Mouse (Mus musculus) brain, adult 2 months (tissue): ENCODE results near the gene Rpl3.
A peak's percentile ranks its signal among the peaks of the same experiment; 100 is the strongest.

Experiments
- DNase-seq: peaks from one replicate; pipeline ENCODE4 v3.0.0; 2011; ENCODE audit warnings: low read depth, low spot score

The Rpl3 gene

DNA sequence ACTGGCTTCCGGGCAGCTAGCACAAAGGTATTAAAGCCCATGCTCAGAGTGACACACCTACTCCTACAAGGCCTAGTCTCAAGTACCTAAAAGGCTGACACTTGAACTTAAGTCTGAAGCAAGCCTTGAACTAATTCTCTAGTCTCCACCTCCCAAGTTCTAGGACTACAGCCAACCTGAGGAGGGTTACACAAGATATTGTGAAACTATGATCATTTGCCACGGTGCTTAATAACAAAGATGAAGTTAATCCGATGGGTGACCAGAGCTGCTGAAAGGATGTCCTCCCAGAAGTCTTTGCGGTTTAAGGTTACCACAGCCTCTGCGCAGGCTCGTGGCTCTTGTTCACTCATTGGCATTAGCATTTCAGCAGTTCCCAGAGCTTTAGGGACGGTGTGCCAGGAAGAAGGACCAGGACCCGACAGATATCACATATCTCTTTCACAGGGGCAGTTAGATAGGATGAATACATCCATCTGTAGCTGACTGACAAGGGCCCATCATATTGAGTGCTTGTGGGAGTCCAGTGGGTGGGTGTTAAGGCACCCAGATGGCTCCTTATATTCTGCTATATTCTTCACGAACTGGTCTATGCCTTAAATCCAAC lies 4.2 kb downstream of the Rpl3 start:
- no peak for DNase-seq

DNA sequence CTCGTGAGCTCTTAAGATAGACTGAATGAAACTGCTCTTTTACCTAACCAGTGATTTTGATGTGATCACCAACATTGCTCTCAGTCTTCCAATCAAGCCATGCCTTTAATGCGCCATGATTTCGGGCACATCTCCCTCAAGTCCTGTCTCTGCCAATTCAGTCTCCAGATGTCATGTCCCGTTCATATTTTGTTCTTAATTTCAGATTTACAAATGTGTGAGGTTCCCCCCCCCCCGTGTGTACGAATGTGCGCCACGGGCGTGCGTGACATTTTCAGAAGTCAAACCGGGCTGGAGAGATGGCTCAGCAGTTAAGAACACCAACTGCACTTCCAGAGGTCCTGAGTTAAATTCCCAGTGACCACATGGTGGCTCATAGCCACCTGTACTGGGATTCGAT lies 7.9 kb downstream of the Rpl3 start:
- DNase-seq = peak; percentile 71

DNA sequence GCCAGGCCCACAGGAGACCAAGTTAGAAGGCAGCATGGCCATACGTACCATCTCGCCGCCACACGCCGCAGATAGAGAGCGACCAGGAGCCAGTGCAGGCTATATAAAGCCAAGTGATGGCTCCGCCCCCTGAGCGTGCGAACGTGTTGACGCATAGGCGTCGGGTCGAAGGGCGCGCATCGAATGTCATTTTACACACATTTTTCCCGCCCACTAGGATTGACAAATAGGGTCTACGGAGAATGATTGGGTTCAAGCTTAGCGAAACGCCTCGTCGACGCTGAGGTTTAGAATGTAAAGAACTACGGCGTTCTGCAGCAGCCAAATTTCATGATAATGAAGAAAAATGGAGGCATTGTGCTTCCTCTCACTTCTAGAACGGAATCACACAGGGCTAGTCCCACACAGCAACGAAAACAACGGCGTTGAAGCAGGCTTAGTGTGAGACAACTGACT lies 8.4 kb downstream of the Rpl3 start:
- DNase-seq = peak; percentile 100

DNA sequence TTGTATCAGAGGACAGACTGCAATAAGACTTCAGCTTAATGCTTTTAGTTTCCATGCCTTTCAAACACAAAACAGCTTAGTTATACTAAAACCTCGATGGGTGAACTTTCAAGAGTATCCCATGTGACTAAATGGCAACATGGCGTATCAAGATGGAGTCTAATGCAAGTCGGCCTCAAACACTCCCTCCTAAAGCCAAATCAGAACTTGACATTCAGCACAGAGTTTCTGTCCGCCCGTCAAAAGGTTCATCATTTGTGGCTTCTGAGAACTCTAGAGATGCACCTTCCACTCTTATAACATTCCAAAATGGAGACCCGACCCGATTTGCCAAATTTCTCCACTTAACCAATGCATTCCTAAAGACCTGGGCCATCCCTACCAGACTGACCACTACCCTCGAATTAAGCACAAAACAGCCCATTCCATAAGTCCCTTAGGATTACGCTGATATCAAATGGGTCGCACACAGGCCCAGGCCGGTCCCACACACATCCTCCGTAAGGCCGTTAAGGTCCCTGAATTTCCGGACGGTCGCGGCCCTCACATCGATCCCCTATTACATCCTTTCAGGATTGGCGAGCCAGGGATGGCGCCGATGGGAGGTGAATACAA lies 8.9 kb downstream of the Rpl3 start:
- peak; percentile 47 for DNase-seq

DNA sequence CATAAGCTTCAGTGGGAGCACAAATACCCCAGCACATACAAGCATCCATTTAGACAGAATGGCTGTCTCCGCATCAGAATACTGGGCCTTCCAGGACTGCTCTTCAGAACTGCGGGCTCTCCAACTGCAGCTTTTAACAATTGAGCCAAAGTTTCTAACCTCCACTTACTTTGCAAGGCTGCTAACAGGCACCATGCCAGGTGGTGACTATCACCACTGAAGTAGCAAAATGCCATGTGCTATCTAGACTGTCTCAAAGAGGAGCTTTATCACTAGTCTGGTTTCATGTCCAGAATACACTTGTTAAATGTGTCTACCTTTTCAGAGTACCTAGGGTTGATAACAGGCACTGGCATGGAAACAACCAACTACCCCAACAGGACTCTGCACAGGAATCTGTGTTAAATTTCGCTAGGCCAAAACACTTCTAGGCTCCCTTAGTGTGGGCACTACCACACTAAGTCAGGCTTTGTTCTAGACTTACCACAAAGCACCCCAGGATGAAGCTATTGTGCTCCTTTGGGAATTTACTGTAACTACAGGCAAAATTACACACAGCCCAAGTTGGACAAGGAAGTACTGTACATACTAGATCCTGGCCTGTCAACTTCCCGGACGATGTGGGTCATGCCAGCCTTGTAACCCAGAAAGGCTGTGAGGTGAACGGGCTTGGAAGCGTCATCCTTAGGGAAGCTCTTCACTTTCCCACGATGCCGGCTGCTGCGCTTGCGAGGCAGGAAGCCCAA lies 9.7 kb downstream of the Rpl3 start:
- no peak for DNase-seq

DNA sequence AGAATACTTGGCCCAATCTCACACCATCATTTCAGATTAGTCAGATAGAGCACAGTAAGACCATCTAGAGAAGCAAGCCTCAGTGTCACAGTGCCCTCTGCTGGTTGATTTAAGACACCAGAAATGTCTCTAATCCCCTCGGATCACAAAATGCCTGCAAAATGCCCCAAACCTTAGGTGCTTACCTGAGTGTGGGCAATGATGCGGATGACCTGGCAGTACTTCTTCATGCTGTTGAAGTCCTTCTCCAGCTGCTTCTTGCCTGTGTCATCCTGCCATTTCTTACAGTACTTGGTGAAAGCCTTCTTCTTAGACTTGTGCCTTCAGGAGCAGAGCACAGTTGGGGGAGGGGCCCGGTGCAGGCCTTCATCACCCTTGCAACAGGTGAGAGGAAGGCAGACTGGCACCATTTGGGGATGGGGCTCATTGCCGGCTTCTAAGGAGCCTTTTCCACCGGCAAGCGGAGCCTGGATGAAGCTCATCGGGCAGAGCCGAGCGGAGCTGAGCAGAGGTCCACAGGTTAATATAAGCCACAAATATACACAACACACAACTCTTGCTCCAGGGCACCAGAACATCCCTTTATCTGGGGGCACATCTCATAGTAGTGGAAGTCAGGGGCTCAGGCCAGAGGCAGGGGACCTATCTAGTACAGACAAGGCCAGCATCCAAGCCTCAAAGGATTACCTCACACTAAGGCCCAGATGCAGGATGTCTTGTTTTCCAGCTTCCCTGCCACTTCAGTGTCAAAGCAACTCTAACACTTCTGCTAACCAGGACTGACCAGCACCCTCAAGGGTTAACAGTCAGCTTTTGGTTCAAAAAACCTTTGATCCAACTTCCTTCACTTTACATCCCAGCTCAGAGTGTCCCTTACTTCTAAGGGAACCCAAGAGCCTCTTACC lies 10.7 kb downstream of the Rpl3 start:
- peak; percentile 78 for DNase-seq

DNA sequence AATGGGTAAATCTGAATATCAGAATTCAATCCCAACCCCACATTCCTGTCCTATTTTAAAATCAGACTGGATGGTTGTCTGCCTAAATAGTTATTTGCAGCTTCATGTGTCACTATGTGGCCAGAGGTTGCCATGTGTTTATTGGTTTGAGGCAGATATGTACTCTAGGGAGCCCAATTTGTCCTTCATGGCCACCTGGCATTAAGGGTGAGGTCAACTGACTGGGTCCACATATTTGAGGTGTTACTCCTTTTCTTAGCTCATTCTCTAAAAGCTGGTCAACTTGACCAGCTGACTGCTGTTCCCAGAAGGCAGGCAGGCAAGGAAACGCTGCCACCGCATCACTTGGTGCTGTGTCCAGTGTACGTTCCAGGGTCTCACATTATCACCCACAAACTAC lies 11.7 kb downstream of the Rpl3 start:
- no peak for DNase-seq

DNA sequence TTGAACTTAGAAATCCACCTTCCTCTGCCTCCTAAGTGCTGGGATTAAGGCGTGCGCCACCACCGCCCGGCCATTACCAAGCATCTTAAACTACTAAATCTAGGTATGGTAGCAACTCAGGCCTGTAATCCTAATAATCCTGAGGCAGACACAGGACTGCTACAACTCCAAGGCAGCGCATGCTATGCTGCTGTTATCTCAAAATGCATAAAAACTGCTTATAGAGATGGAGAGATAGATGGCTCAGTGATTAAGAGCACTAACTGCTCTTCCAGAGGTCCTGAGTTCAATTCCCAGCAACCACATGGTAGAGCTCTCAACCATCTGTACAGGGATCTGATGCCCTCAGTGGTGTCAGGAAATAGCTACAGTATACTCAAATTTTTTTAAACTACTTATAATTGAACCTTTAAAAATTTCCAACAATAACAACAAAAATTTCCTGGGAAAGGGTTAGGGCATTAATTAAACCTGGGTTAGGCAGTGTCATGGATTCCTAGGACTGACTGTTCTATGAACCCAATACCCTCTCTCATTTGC lies 12.5 kb downstream of the Rpl3 start:
- DNase-seq = no peak

DNA sequence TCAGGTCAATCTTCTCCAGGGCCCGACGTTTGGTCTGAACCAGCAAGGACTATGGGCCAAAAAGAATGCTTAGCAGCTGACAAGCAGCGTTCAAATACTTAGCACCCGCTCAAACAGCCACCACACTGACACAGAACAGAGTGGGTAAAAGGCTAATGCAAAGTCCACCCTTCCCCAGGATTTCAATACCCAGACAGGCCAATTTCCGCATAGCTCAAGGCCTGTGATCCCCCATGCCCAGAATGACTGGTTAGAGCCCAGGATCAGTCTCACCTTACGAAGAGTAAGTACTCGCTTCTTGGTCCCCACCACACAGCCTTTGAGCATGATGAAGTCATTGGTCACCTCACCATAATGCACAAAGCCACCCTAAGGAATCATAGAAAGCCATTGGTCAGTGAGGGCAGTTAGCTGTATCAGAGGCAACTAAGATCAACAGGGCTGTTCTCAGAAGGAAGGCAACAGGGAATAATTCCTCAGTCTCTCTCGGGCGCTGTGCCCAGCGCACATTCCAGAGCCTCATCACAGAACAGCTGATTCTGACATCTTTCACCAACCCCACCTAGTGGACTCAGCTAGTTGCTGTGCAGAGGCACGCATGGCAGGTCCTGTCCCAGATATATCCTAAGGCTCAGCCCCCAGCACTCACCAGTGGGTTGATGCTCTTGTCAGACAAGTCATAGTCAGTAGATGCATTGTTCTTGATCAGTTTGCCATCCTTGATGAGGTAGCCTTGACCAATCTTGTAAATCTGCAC lies 13.4 kb downstream of the Rpl3 start:
- no peak for DNase-seq

DNA sequence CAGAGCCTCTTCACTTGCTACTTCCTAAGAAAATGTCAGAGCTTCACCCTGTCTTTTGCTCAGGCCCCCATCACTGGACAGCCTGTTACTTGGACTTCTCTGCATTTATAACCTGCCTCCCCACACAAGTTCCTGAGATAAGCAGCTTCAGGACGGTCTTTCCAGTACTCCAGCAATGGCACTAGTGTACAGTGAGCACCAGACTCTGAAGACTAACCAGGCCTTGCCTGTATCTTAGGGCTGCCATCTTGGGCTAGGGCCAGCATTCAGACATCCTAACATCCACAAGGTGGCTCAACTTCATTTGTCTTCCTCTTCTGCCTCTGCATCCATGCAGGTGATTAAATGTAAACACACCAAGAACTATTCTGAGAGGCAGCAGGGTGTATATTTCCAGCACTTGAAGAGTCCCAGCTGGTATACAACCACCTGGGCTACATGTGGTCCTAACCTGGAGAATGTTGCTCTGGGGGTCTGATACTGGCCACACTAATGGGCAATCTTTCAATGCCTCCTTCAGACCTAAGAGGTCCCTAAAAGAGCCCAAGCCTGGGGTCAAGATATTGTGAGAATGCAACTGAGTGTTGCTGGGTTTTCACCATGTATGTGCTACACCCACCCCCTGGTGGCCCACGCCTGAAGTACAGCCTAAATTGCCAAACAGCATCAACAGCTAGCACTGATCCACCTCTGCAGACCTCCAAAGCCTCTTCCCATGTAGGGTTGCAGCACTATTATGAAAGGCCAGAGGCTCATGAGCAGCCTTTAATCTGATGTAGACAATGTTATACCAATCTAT lies 15.1 kb downstream of the Rpl3 start:
- peak; percentile 76 for DNase-seq

DNA sequence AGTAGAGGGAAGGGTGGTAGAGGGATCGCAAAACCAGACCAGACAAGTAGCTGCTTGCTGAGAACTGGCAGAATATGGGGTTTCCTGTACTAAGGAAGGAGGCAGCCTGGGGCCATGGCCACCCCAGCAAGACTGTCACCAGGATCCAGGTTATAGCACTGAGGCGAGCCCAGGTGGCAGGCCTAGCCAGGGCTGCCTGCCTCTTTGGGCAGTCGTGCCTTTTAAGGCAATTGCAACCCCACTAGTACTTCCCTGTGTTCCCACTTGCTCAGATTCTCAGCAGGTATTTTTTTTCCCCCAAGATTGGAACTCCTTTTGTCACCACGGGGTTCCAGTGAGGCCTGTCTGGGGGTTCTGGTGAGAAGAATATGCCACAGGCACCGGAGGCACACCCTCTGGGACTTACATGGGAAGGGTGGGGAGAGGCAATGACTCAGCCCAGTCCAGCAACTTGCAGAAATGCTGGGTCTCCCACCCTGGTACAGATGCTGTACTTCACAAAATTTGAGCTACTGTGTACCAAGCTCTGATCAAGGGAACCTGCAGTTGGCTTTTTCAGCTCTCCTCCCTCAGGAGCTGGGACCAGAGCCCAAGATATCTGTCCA lies 15.8 kb downstream of the Rpl3 start:
- no peak for DNase-seq

DNA sequence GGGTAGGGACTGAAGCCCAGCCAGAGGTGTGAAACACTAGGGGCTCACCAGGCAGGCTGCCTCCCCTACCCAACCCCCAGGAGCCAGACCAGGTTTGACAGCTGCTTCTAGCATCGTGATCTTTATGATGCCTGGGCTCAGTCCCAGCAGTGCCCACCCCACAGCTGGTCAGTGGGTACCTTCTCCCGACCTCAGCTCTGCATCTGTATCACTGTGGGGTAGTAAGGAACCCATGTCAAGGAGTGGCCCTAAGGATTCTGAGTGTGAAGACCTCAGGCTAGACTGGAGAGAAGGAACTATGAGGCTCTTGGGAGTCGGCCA lies 16.3 kb downstream of the Rpl3 start:
- DNase-seq = no peak

DNA sequence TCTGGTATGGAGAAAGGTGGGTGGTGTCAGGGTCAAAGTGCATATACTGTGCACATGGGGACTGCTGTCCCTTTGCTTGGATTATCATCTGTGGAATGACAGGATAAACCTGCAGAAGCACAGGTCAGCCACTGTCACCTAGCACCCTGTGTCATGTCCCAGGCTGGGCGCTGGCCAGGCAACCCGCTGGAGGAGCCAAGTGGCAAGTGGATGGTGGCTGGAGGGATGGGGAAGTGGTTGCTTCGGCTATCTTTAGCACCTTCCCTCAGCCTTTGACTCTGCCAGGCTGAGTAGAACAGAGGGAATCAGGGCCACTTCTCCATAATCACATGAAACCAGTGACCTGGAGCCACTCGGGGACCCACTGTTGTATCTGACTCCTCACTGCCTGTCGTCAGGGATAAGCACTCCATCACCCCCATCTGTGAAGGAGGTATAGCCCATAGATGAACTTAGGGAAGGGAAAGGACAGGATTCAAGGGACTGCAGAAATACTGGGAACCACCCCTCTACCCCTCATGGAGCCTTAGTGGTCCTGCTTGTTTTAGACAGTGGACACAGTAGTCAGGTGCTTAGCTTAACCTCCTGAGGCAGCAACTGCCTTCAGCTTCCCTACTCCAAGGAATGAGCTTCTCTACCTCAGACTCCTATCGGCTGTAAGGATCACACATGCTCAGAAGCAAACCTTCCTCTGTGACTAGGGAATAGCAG lies 16.9 kb downstream of the Rpl3 start:
- peak; percentile 40 for DNase-seq

DNA sequence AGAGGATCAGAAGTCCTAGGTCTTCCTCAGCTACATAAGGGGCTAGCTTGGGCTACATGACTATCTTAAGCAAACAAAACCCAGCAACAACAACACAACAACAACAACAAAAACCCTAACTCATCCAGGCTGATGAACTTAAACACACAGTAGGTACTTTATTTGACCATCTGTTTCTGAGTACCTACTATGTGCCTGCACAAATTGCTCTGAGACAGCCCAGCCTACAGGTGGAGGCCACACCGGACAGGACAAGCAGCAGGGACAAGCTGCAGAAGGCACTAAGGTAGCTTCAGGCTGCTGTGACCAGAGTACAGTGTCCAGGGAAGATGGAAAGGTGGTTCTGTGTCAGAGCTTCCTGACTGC lies 18.4 kb downstream of the Rpl3 start:
- DNase-seq = no peak

DNA sequence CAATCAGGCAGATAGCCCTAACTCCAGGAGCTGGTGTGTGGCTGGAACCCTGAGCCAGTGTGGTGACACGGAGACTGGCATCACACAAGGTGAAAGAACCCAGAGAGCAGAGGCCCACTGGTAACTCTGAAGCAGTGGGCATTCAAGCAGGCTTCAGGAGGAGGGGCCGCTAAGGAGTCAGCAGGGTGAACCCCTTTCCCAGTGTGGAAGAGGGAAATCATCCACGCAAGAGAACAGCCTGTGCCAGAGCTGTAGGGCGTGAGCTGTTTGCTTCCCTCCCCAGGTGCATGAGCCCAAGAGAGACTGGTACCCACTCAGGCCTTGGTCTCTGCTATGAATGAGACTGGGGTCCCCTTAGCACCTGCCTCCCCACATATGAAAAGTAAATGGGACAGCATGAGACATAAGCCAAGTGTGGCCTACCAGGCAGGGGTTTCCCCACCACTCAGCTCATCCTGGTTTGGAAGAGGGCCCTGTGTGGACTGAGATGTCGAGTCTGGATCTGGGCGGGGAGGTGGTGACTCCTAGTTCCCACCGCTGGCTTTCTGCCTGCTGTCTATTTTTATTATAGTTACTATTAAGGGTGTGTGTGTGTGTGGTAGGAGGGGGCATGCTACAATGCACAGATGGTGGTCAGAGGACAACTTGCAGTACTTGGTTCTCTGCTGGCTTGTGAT lies 19.0 kb downstream of the Rpl3 start:
- no peak for DNase-seq

DNA sequence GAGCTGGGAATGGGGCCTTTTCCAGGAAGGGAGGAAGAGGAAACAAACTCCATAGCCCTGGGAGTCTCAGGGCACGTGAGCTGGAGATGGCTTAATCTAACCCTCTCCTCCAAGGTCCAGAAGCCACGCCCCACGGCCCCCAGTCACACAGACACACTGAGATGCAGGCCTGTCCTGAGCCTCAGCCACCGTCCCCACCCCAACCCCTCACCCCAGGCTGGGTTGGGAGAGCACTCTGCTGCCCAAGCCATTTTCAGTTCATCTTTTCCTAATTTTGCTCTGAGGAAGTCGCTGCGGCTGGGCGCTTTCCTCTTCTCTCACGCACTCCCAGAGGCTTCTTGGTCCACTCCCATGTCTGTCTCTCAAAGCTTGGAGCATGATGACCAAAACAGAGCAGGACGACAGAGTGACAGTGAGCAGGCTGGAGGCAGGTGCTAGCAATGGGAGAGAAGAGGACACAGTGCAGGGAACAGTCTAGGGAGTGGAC lies 19.7 kb downstream of the Rpl3 start:
- peak; percentile 51 for DNase-seq

DNA sequence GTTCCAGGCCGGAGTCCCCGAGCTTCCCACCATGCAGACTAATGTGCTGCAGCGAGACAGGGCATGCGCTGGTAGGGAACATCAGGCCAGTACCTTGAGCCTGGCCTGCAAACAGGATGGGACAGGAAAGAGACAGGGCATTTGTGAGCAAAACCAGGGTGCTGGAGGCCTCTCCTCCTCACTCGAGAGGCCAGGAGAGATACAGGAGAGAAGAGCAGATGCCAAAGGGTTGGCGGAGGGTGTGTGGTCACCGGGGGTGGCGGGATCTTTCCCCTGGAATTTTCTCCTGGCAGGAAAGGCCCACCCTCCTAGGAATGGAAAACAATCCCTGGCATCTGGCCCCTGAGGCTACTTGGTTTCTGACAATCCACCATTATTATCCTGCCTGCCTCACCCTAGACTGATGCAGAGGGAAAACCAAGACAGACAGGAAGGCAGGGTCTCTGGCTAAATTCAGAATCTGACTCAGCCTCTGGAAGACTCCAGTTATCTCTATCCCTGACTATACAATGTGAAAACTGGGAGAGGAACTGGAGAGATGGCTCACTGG lies 21.5 kb downstream of the Rpl3 start:
- DNase-seq = no peak

DNA sequence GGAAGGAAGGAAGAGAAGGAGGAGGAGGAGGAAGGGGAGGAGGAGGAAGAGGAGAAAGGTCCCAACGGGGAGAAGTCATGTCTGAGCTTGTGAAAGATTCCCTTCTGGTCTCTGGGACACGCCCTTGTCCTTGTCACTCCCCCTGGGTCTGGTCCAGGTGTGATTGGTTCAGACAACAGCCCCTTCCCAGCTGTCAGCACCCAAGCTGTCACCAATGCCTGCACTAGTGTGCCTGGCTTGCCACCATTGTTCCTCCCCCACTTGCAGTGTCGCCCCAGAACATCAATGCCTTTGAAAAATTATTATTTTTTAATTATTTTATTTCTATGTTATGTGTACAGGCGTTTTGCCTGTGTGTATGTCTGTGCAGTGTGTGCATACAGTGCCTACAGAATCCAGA lies 22.5 kb downstream of the Rpl3 start:
- no peak for DNase-seq
